Mouse (Mus musculus) liver, postnatal 0 days (tissue): ENCODE measurements at regions not wholly inside any gene's neighbourhood (a gene's known extent, or its start where the extent isn't known, plus 50 kb on each side); places are given as distances from the start of the nearest gene placed in this dataset.
"Not testable (repeated sequence)": the region's sequence is repeated elsewhere in the genome, so short reads cannot be mapped to it uniquely, and the experiment has no call there.

ENCODE experiments used
- ATAC-seq: fragments of 200-750 bp; cut with Nextera tagmentation; 2 replicates; pipeline ENCODE4 v1.8.0; 2017; ENCODE audit warnings: mild to moderate bottlenecking, moderate library complexity
- DNase-seq: peaks from one replicate; pipeline ENCODE4 v3.0.0-alpha.2; 2016
- H3K27ac ChIP-seq: fragments of 300-500 bp; sonication (generic); 2 replicates; pipeline ENCODE4 v1.5.1; 2014; ENCODE audit warnings: antibody characterized with exemption, moderate library complexity, mild to moderate bottlenecking, low read depth
- H3K27me3 ChIP-seq: fragments of 300-500 bp; sonication (generic); 2 replicates; pipeline ENCODE4 v1.6.1; 2014; ENCODE audit warnings: low read length, control low read depth, mixed read lengths; ENCODE audit not compliant: insufficient read depth
- H3K36me3 ChIP-seq: fragments of 300-500 bp; sonication (generic); replicated peaks from 2 replicates; pipeline ENCODE4 v1.6.1; 2014; ENCODE audit warnings: mild to moderate bottlenecking, control low read depth, low read length, moderate library complexity, mixed read lengths; ENCODE audit not compliant: insufficient read depth
- H3K4me1 ChIP-seq: fragments of 300-500 bp; sonication (generic); 2 replicates; pipeline ENCODE4 v1.6.1; 2014; ENCODE audit warnings: antibody characterized with exemption, mild to moderate bottlenecking, control low read depth; ENCODE audit not compliant: insufficient read depth
- H3K4me2 ChIP-seq: fragments of 300-500 bp; sonication (generic); 2 replicates; pipeline ENCODE4 v1.6.1; 2014; ENCODE audit warnings: low read depth, mild to moderate bottlenecking, low read length, moderate library complexity, mixed read lengths
- H3K4me3 ChIP-seq: fragments of 300-500 bp; sonication (generic); 2 replicates; pipeline ENCODE4 v1.5.1; 2014; ENCODE audit warnings: low read depth, low read length
- H3K9ac ChIP-seq: fragments of 300-500 bp; sonication (generic); replicated peaks from 2 replicates; pipeline ENCODE4 v1.6.1; 2014; ENCODE audit warnings: mild to moderate bottlenecking, moderate library complexity
- H3K9me3 ChIP-seq: fragments of 300-500 bp; sonication (generic); 2 replicates; pipeline ENCODE4 v1.6.1; 2016; ENCODE audit warnings: mild to moderate bottlenecking, control low read depth, low read length, mixed read lengths
- CTCF ChIP-seq: sonication (generic); IDR thresholded peaks from 2 replicates; pipeline ENCODE4 v1.5.1; 2016; ENCODE audit warnings: antibody characterized with exemption, low read depth
- EP300 ChIP-seq: IDR thresholded peaks from 2 replicates; pipeline ENCODE4 v1.6.1; 2016; ENCODE audit warnings: antibody characterized with exemption, low read depth, mild to moderate bottlenecking
- WGBS: fragments of 180-500 bp; shearing (Covaris S2); extraction: QIAGEN DNeasy Blood & Tissue Kit; methylation state at CpG from one replicate; pipeline ENCODE4 v1.1.7; 2014; ENCODE audit not compliant: insufficient replicate concordance; 5-methylcytosine and 5-hydroxymethylcytosine counted together

- H3K9me3 ChIP-seq, ATAC-seq, DNase-seq, H3K4me2 ChIP-seq, H3K27me3 ChIP-seq, H3K36me3 ChIP-seq, H3K4me3 ChIP-seq, H3K27ac ChIP-seq, H3K9ac ChIP-seq, H3K4me1 ChIP-seq: not testable (repeated sequence)
- 67% methylated on average over 3 of the region's 3 CpGs for WGBS
These were observed 139.7 kb downstream of the Tex13c3 start for GRCm38 (mm10) chrX:19341231-19342007.

DNA sequence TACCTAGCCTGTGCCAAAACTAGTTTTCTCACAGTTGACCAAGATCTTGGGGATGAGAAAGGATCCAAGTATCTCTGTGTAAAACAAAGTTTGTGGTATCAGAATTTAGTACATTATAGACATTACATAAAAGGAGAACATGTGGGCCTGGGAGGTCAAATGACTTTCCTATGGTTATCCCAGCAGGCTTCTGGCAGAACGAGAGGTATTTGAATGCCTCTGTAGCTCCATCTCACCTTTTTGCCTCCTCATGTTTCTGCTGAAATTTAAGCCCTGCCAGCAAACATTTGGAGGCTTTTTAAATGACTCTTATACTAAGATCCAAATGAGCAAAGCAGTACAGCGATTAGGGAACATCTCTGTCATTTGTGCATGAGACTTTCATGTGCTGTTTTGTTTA lies 167.8 kb downstream of the Tex13c3 start:
- H3K9me3 ChIP-seq = no peaks in the 10 kb centered on the region
- H3K27me3 ChIP-seq = no peaks in the 10 kb centered on the region
- H3K36me3 ChIP-seq = no peaks in the 10 kb centered on the region
- TF ChIP-seq EP300 (no peak), CTCF (no peak)
- no peak overlapping the region for H3K9ac ChIP-seq
- H3K4me2 ChIP-seq = no peak overlapping the region
- H3K4me3 ChIP-seq = no peak overlapping the region
- no peak overlapping the region for H3K27ac ChIP-seq
- WGBS = 59% methylated on average over 2 of the region's 2 CpGs
- H3K4me1 ChIP-seq = no peaks in the 10 kb centered on the region
- ATAC-seq (no peak), DNase-seq (no peak)

DNA sequence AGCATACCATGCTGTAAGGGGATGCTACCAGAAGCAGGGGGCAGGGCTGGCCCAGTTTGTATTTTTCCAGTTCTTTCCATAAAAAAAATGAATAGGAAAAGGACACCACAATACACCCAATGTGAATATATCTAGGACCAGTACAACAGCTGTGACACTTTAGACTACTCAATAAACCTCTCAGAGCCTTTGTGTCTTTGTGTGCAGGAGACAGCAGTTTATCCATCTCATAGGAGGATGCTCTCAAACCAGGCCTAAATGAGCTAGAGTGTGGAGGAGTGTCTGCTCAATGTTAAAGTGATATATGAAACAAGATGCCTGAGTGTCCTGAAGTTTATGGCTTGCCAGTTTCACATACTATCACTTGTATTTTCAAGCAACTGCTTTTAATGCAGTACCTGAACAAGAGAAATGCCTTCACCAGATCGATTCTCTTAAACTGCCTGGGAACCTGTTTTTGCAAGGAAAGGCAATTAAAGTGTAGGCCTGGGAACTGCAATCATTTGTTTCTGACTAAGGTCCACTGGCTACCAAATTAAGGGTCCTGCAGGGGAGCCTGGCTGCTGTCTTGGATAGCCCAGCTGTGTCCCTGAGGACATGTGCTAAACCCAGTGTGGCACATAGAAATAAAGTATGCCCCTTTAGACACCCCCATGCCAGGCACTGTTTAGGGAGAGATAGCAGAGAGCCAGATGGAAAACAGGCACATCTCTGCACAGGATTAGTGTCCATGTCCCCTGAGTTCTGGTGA lies 169.1 kb downstream of the Tex13c3 start:
- Histone ChIP-seq H3K27ac (no peak overlapping the region), H3K9me3 (no peaks in the 10 kb centered on the region), H3K4me2 (no peak overlapping the region), H3K4me3 (no peak overlapping the region), H3K9ac (no peak overlapping the region), H3K4me1 (no peaks in the 10 kb centered on the region), H3K36me3 (no peaks in the 10 kb centered on the region), H3K27me3 (no peaks in the 10 kb centered on the region)
- ATAC-seq (no peak), DNase-seq (no peak)
- WGBS = 63% methylated on average over 1 of the region's 1 CpGs
- TF ChIP-seq EP300 (no peak), CTCF (no peak)

GRCm38 (mm10) chrX:19311377-19311776 lies 169.7 kb downstream of the Tex13c3 start:
- 32% methylated on average over 1 of the region's 1 CpGs for WGBS
- H3K36me3 ChIP-seq = no peaks in the 10 kb centered on the region
- TF ChIP-seq EP300 (no peak), CTCF (no peak)

DNA sequence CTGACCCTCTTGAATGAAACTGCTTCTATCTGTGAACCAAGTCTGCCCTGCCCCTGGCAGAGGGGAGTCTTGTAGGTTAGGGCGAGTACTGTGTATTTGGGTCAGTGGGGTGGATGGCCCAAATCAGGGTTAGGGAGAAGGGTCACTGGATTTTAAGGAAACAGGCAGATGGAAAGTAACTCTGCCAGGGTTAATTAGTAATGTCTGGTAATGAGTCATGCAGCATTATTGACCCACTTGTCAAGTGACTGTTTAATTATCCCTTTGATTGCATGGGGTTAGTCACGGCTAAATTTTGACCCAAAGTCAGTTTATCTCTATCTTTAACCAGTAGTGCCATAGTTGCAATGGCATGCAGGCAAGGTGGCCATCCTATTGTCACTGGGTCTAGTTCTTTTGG lies 192.9 kb downstream of the Tex13c3 start:
- no peak overlapping the region for H3K4me3 ChIP-seq
- no peaks in the 10 kb centered on the region for H3K27me3 ChIP-seq
- H3K27ac ChIP-seq = no peak overlapping the region
- 70% methylated on average over 2 of the region's 2 CpGs for WGBS
- H3K4me2 ChIP-seq = no peak overlapping the region
- no peak for ATAC-seq
- H3K9ac ChIP-seq = no peak overlapping the region
- no peaks in the 10 kb centered on the region for H3K36me3 ChIP-seq
- H3K4me1 ChIP-seq = no peaks in the 10 kb centered on the region
- H3K9me3 ChIP-seq = no peaks in the 10 kb centered on the region
- no peak for DNase-seq
- TF ChIP-seq EP300 (no peak), CTCF (no peak)

More at GRCm38 (mm10) chrX:19311377-19311776, 169.7 kb downstream of the Tex13c3 start:
- no peak overlapping the region for H3K27ac ChIP-seq
- no peaks in the 10 kb centered on the region for H3K9me3 ChIP-seq
- H3K27me3 ChIP-seq = no peaks in the 10 kb centered on the region
- ATAC-seq = no peak
- H3K4me1 ChIP-seq = no peaks in the 10 kb centered on the region
- no peak overlapping the region for H3K9ac ChIP-seq
- no peak overlapping the region for H3K4me2 ChIP-seq
- no peak for DNase-seq
- no peak overlapping the region for H3K4me3 ChIP-seq

GRCm38 (mm10) chrX:19286431-19286830 lies 194.7 kb downstream of the Tex13c3 start:
- ATAC-seq = no peak
- no peaks in the 10 kb centered on the region for H3K9me3 ChIP-seq
- no peaks in the 10 kb centered on the region for H3K4me1 ChIP-seq
- H3K27ac ChIP-seq = no peak overlapping the region
- no peaks in the 10 kb centered on the region for H3K27me3 ChIP-seq
- H3K4me3 ChIP-seq = no peak overlapping the region
- DNase-seq = no peak
- no peaks in the 10 kb centered on the region for H3K36me3 ChIP-seq
- H3K9ac ChIP-seq = no peak overlapping the region
- no peak for TF ChIP-seq EP300
- no peak for TF ChIP-seq CTCF
- no peak overlapping the region for H3K4me2 ChIP-seq
- 67% methylated on average over 5 of the region's 5 CpGs for WGBS
